Mouse (Mus musculus) G1E (cell line): ENCODE data around the gene Camkmt.

Source experiments
- CTCF ChIP-seq: IDR thresholded peaks from 2 replicates; pipeline ENCODE4 v1.5.1; 2012; ENCODE audit warnings: low read depth, low read length, inconsistent platforms, mixed read lengths
- GATA1 ChIP-seq: IDR thresholded peaks from 2 replicates; pipeline ENCODE4 v1.6.1; 2012; ENCODE audit warnings: borderline replicate concordance, low read length, inconsistent platforms, mixed read lengths
- POLR2AphosphoS5 ChIP-seq: IDR thresholded peaks from 2 replicates; pipeline ENCODE4 v1.6.1; 2012; ENCODE audit warnings: low read depth, low read length, inconsistent platforms; ENCODE audit not compliant: insufficient replicate concordance

DNA sequence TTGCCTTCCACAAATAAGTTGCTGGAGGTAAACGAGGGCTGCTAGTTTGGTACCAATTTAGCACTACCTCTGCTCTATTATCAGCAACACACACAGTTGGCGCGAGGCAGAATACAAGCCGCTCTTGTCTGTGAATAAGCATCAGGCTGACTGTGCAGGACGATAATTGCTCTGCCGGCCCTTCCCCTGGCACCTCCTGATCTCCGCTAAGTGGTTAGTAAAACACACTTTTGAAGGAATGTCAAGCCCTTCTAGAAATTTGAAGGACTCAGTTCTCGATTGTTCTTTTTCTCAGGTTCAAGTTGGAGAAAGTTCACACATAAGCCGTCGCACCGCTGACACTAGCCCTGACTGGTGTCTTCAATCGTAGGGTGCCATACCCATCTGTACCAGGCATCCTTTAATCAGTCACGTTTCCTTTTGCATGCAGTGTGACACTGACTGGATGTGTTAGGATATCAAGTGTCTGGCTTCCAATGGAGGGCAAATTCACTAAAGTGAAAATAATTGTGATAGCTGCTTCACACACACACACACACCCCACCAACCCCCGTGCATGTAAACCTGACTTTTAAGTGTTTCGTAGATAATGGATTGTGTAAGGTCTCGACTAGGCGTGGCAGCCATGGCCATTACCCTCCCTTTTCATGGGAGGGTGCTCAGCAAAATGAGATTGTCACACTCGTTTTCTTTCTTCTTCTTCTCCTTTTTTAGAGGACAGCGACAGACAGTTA, 283.9 kb downstream of the Camkmt start:
- TF ChIP-seq CTCF (no peak), GATA1 (no peak), POLR2AphosphoS5 (no peak)
